Mouse (Mus musculus) ES-E14 (cell line): ENCODE results near the gene Cabp1. TPM values are rescaled to one million over a fixed set of nuclear protein-coding genes. Genes with fewer than 3 reads are reported as not detected.

Experiments used
- DNase-seq: peaks from one replicate; pipeline ENCODE4 v3.0.0-alpha.2; 2013; ENCODE audit warnings: low read depth, low spot score
- H3K27ac ChIP-seq: 2 replicates; pipeline ENCODE4 v1.5.1; 2012; ENCODE audit warnings: low read depth, mild to moderate bottlenecking, low read length, moderate library complexity, mixed read lengths; ENCODE audit not compliant: poor library complexity, insufficient read depth, severe bottlenecking
- H3K36me3 ChIP-seq: 2 replicates; pipeline ENCODE4 v1.6.1; 2012; ENCODE audit warnings: mild to moderate bottlenecking, low read length, moderate library complexity, mixed read lengths; ENCODE audit not compliant: control insufficient read depth, poor library complexity, insufficient read depth, severe bottlenecking
- H3K4me1 ChIP-seq, 2 experiments: fragments of 150-350 bp in 1 of 2; sonication (generic) in 1 of 2; 2 replicates each; pipeline ENCODE4 v1.6.1; 2012; ENCODE audit warnings: low read length in 2 of 2, mild to moderate bottlenecking in 1 of 2, mixed read lengths in 1 of 2; ENCODE audit not compliant: control insufficient read depth in 2 of 2, insufficient read depth in 2 of 2, poor library complexity in 1 of 2
- H3K4me3 ChIP-seq, 2 experiments: fragments of 150-350 bp in 1 of 2; sonication (generic) in 1 of 2; 2 replicates each; pipeline ENCODE4 v1.5.1; 2012; ENCODE audit warnings: low read length in 2 of 2, low read depth in 1 of 2, mild to moderate bottlenecking in 1 of 2, mixed read lengths in 1 of 2; ENCODE audit not compliant: insufficient read depth in 1 of 2, poor library complexity in 1 of 2, severe bottlenecking in 1 of 2
- H3K9ac ChIP-seq: 2 replicates; pipeline ENCODE4 v1.6.1; 2012; ENCODE audit warnings: low read depth, mild to moderate bottlenecking, low read length, mixed read lengths; ENCODE audit not compliant: poor library complexity, insufficient read depth, severe bottlenecking
- H3K9me3 ChIP-seq: fragments of 150-350 bp; sonication (generic); 2 replicates; pipeline ENCODE4 v1.6.1; 2012; ENCODE audit warnings: low read depth, mild to moderate bottlenecking, low read length; ENCODE audit not compliant: control insufficient read depth, insufficient read depth
- CHD2 ChIP-seq: IDR thresholded peaks from 2 replicates; pipeline ENCODE4 v1.6.1; 2014; ENCODE audit warnings: mild to moderate bottlenecking, low read depth, low read length, inconsistent platforms
- HCFC1 ChIP-seq: IDR thresholded peaks from 2 replicates; pipeline ENCODE4 v1.6.1; 2012; ENCODE audit warnings: low read length, inconsistent platforms, borderline replicate concordance; ENCODE audit not compliant: insufficient read depth
- MAFK ChIP-seq: IDR thresholded peaks from 2 replicates; pipeline ENCODE4 v1.6.1; 2014; ENCODE audit warnings: mild to moderate bottlenecking, low read depth, low read length, inconsistent platforms; ENCODE audit not compliant: insufficient read depth
- ZC3H11A ChIP-seq: IDR thresholded peaks from 2 replicates; pipeline ENCODE4 v1.6.1; 2012; ENCODE audit warnings: low read depth, mild to moderate bottlenecking, inconsistent platforms, low read length, borderline replicate concordance
- ZNF384 ChIP-seq: IDR thresholded peaks from 2 replicates; pipeline ENCODE4 v1.6.1; 2012; ENCODE audit warnings: low read depth, low read length, inconsistent platforms
- in situ Hi-C, 2 experiments: fragments of 600-800 bp; cut with MboI; formaldehyde crosslinking; loops; one replicate each; pipeline ENCODE4 v1.15.1; 2025; ENCODE audit warnings: low sequenced_read_pairs in 2 of 2, inconsistent platforms in 1 of 2; ENCODE audit not compliant: unreplicated experiment in 2 of 2
- total RNA-seq: library from RNA; depleted of rRNA; stranded (reverse); fragments of 300-350 nt; gene quantifications from 2 replicates; pipeline ENCODE4 v1.2.3, GENCODE M21; 2012

Cabp1 gene
- total RNA-seq, 1 experiment, result 14.9 TPM

DNA sequence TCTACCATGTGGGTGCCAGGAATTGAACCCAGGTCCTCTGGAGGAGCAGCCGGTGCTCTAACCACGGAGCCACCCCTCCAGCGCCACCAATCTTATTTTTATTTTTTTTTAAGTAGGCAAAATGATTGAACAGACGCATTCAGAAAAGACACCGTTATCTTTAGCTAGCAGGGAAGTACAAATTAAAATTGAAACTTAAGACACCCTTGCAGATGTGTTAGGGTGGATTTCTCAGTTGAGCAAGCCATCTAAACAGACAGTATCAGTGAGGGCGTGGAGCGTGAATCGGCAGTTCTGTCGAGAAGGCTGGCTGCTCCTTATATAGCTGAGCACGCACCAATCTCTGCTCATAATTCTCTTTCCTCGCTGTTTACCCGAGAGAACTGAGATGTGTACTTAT, 23.8 kb upstream of the Cabp1 start:
- Histone ChIP-seq H3K36me3 (no peaks in the 10 kb centered on the region), H3K4me3 (no peak overlapping the region), H3K27ac (no peak overlapping the region), H3K9ac (no peak overlapping the region), H3K9me3 (no peaks in the 10 kb centered on the region), H3K4me1 (peaks cover 2 to 5% of the 10 kb centered on the region in 2 experiments; a peak in 3 of 4 replicates)
- in situ Hi-C loops, result no loop called here
- no peak for TF ChIP-seq CHD2
- no peak for TF ChIP-seq ZC3H11A
- TF ChIP-seq HCFC1, result no peak
- no peak for TF ChIP-seq ZNF384
- TF ChIP-seq MAFK, result no peak
- DNase-seq, result no peak

DNA sequence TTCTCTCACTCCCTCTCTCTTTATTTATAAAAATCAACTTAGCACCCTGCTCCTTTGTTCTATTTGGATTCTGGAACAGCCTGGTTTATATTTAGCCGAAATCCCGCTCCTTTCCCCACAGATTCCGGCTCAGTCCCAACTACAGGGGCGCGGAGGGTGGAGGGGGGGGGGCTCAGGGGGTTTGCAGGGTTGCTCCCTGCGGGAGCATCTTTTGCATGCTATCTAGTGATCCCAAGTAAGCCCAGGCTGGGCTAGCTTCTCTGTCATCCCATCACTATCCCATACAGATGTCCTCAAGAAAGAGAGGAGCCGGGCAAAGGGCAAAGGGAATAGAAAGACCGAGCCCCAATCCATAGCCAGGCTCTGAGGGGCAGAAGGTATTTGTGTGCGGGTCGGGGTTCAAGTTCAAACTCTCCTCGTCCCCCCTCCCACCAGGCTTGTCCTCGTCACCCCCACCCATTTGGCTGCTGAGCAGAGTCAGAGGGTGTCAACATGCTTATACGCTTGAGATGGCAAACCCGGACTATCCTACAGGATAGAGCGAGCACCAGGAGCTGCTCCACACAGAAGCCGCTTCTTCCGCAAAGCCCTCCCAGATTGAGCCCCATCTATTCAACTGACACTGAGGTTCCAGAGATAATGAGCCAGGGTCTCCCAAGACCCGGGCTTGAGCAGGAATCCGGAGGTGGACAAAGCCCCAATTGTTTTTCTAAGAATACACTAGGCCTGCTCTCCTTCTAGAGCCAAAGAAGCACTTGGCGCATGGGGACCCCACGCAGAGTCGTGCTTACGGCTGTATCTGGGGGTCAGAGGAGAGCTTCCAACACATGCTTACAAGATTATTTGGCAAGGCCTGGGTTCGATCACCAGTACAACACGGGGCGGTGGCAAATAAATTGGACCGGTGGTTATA, 21.3 kb upstream of the Cabp1 start:
- no peak for DNase-seq
- TF ChIP-seq CHD2, result no peak
- no peak for TF ChIP-seq HCFC1
- no peak for TF ChIP-seq ZC3H11A
- TF ChIP-seq MAFK, result no peak
- no peak for TF ChIP-seq ZNF384
- no peak overlapping the region for H3K27ac ChIP-seq
- peak overlapping the region; percentile 43 to 70 for H3K4me3 ChIP-seq
- H3K9ac ChIP-seq, result no peak overlapping the region; the same call in 1 of the 2 replicates
- H3K9me3 ChIP-seq, result no peaks in the 10 kb centered on the region
- in situ Hi-C loops, result no loop called here
- H3K4me1 ChIP-seq, result peaks cover 5 to 8% of the 10 kb centered on the region in 2 experiments; a peak in 3 of 4 replicates
- no peaks in the 10 kb centered on the region for H3K36me3 ChIP-seq

DNA sequence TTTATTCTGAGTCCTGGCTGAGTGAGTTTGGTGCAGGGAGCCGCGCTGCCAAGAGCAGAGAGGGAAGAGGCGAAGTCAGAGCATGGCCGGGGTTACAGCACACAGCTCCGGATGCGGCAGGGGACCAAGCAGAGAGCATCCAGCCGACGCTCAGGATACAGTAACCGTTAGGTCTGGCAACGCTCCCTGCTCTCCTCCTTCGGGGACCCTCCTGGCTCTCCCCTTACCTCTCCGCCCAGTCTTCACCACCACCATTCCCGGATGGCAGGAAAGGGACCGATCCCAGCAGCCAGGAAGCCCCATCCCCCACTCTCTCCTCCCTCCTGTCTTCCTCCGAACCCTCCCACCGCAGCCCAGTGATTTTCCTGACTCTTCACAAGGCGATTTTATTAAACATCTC, 20.7 kb upstream of the Cabp1 start:
- H3K36me3 ChIP-seq, result no peaks in the 10 kb centered on the region
- H3K9me3 ChIP-seq, result no peaks in the 10 kb centered on the region
- H3K27ac ChIP-seq, result no peak overlapping the region
- DNase-seq, result no peak
- H3K4me3 ChIP-seq, result peak overlapping the region; percentile 64 to 70
- H3K4me1 ChIP-seq, result peaks cover 5 to 8% of the 10 kb centered on the region in 2 experiments; a peak in 3 of 4 replicates
- in situ Hi-C loops, result no loop called here
- peak overlapping the region; percentile 78 for H3K9ac ChIP-seq
- TF ChIP-seq ZC3H11A (no peak), HCFC1 (no peak), ZNF384 (no peak), MAFK (no peak), CHD2 (no peak)

DNA sequence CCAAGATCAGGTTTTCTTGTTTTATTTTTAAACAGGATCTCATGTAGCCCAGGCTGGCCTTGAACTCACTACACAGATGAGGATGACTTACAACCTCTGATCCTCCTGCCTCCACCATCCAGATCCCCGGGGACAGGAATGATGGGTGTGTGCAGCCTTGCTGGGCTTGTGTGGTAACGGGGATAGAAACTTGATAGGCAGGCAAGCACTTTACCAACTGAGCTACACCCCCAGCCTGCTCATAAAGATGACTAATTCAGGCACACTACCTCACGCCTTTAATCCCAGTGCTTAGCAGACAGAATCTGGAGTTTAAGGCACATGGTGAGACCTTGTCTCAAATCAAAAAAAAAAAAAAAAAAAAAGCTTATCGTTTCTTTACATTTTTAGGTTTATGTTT, 18.7 kb upstream of the Cabp1 start:
- Histone ChIP-seq H3K36me3 (no peaks in the 10 kb centered on the region), H3K27ac (no peak overlapping the region)
- TF ChIP-seq ZC3H11A (no peak), HCFC1 (no peak), CHD2 (no peak), MAFK (no peak), ZNF384 (no peak)

DNA sequence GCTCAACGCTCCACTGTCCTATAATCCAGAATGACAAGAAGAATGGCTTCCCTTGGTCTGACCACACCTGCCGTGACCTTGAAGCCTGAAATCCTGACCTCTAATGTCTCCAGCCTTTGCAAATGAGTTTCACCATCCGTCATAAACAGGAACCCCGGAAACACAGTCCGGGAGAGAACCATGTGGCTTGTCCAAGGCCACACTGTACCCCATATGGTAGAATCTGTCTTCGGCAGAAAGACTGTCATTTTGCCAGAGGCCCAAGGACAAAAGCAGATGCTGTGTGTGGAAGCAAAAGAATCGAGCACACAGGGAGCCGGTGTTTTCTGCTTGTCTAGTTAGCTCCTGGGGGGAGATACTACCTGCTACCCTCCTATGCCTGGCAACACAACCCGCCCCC, 18.3 kb upstream of the Cabp1 start:
- Histone ChIP-seq H3K9me3 (no peaks in the 10 kb centered on the region), H3K27ac (no peak overlapping the region), H3K4me3 (no peak overlapping the region), H3K4me1 (peaks cover 9 to 13% of the 10 kb centered on the region in 2 experiments; a peak in 3 of 4 replicates), H3K9ac (no peak overlapping the region), H3K36me3 (no peaks in the 10 kb centered on the region)
- in situ Hi-C loops, result no loop called here
- DNase-seq, result no peak
- TF ChIP-seq MAFK (no peak), ZC3H11A (no peak), CHD2 (no peak), HCFC1 (no peak), ZNF384 (no peak)

More for the DNA sequence above, 18.7 kb upstream of the Cabp1 start:
- no peaks in the 10 kb centered on the region for H3K9me3 ChIP-seq
- no peak overlapping the region for H3K4me3 ChIP-seq
- DNase-seq, result no peak
- H3K4me1 ChIP-seq, result peaks cover 7 to 13% of the 10 kb centered on the region in 2 experiments; a peak in 3 of 4 replicates
- H3K9ac ChIP-seq, result no peak overlapping the region
- in situ Hi-C loops, result no loop called here
